Mouse (Mus musculus): ENCODE results near the gene Map3k12. TPM values are rescaled to one million over a fixed set of nuclear protein-coding genes. Genes with fewer than 3 reads are reported as not detected.
A peak's percentile ranks its signal among the peaks of the same experiment; 100 is the strongest.

The Map3k12 gene
- total and polyA plus RNA-seq, 2 experiments from 2014 or later = 39.4 to 75.0 TPM

DNA sequence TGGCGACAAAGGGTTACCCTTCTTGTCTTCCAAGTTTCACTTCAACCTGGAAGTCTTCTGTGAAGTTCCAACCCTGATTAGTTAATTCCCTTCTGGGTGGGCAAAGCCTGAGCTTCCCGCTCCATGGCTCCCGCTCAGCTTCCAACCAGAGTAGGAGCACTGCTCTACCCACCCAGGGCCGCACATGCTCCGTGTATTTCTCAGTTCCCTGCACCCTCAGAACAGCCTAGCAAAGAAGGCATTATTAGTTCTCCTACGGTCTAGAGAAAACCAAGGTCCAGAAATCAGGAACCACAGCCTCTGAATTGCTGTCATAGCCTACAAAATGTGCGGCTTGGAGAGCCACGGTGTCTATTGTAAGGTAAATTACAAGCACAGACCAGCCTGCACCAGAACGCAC is 6.8 kb downstream of the Map3k12 start:
- H3K9me3 ChIP-seq (ENCODE audit: low read length) = no peaks in the 10 kb centered on the region
- peak overlapping the region; percentile 83 for H3K9ac ChIP-seq
- DNase-seq (peak; percentile 77), ATAC-seq (peak; percentile 87)
- WGBS = 4% methylated on average over 9 of the region's 9 CpGs
- H3K36me3 ChIP-seq (ENCODE audit: insufficient read depth) = peaks cover 19% of the 10 kb centered on the region
- peak overlapping the region; percentile 88 for H3K4me2 ChIP-seq (ENCODE audit: low read depth)
- H3K4me1 ChIP-seq (ENCODE audit: insufficient read depth) = peaks cover 27% of the 10 kb centered on the region
- H3K27ac ChIP-seq (ENCODE audit: low read depth, low read length) = peak overlapping the region; percentile 96
- H3K27me3 ChIP-seq (ENCODE audit: insufficient read depth, low read length) = no peaks in the 10 kb centered on the region
- no peak for TF ChIP-seq CTCF (IDR thresholded peaks at IDR 0.05; ENCODE audit: low read depth)
- peak overlapping the region; percentile 66 for H3K4me3 ChIP-seq (ENCODE audit: low read depth, low read length)

- no peak for DNase-seq
Measured at GRCm38 (mm10) chr15:102508336-102508735, 8.5 kb downstream of the Map3k12 start.

GRCm38 (mm10) chr15:102507561-102507960 is 9.3 kb downstream of the Map3k12 start:
- Histone ChIP-seq H3K27ac (ENCODE audit: low read depth, low read length) (no peak overlapping the region), H3K4me3 (ENCODE audit: low read depth, low read length) (no peak overlapping the region), H3K36me3 (ENCODE audit: insufficient read depth) (peaks cover 44% of the 10 kb centered on the region), H3K9me3 (ENCODE audit: low read length) (no peaks in the 10 kb centered on the region), H3K4me2 (ENCODE audit: low read depth) (no peak overlapping the region), H3K9ac (no peak overlapping the region), H3K27me3 (ENCODE audit: insufficient read depth, low read length) (no peaks in the 10 kb centered on the region), H3K4me1 (ENCODE audit: insufficient read depth) (peaks cover 26% of the 10 kb centered on the region)
- DNase-seq (no peak), ATAC-seq (no peak)
- TF ChIP-seq CTCF (IDR thresholded peaks at IDR 0.05; ENCODE audit: low read depth) = no peak

More at GRCm38 (mm10) chr15:102508336-102508735, 8.5 kb downstream of the Map3k12 start:
- 79% methylated on average over 3 of the region's 3 CpGs for WGBS
- Histone ChIP-seq H3K9me3 (ENCODE audit: low read length) (no peaks in the 10 kb centered on the region), H3K36me3 (ENCODE audit: insufficient read depth) (peaks cover 36% of the 10 kb centered on the region), H3K4me3 (ENCODE audit: low read depth, low read length) (no peak overlapping the region), H3K27me3 (ENCODE audit: insufficient read depth, low read length) (no peaks in the 10 kb centered on the region), H3K27ac (ENCODE audit: low read depth, low read length) (no peak overlapping the region), H3K4me2 (ENCODE audit: low read depth) (no peak overlapping the region), H3K4me1 (ENCODE audit: insufficient read depth) (peaks cover 26% of the 10 kb centered on the region), H3K9ac (no peak overlapping the region)
- ATAC-seq = no peak
- TF ChIP-seq CTCF (IDR thresholded peaks at IDR 0.05; ENCODE audit: low read depth) = no peak

GRCm38 (mm10) chr15:102506864-102507263 is 10.0 kb downstream of the Map3k12 start:
- Histone ChIP-seq H3K9me3 (ENCODE audit: low read length) (no peaks in the 10 kb centered on the region), H3K27ac (ENCODE audit: low read depth, low read length) (no peak overlapping the region), H3K27me3 (ENCODE audit: insufficient read depth, low read length) (no peaks in the 10 kb centered on the region), H3K4me2 (ENCODE audit: low read depth) (no peak overlapping the region), H3K4me3 (ENCODE audit: low read depth, low read length) (no peak overlapping the region), H3K9ac (no peak overlapping the region), H3K36me3 (ENCODE audit: insufficient read depth) (peaks cover 51% of the 10 kb centered on the region), H3K4me1 (ENCODE audit: insufficient read depth) (peaks cover 26% of the 10 kb centered on the region)
- ATAC-seq (no peak), DNase-seq (no peak)
- TF ChIP-seq CTCF (IDR thresholded peaks at IDR 0.05; ENCODE audit: low read depth) = no peak
- 85% methylated on average over 1 of the region's 1 CpGs for WGBS

DNA sequence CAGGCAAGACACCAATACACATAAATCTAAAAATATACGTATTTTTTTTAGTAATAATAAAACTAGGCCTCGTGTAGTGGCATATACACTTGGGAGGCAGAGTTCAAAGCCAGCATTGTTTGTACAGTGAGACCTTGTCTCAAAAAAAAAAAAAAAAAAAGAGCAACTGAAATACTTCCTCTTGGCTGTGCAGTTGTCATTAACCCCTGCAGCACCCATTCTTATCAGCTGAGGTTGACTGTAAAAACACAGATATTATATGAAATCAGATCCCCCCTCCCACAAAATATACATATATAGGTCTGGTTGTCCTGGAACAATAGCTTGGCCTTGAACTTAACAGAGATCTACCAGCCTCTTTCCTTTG is 10.4 kb downstream of the Map3k12 start:
- no peak for DNase-seq
- no peak overlapping the region for H3K9ac ChIP-seq
- H3K27ac ChIP-seq (ENCODE audit: low read depth, low read length) = no peak overlapping the region
- peaks cover 21% of the 10 kb centered on the region for H3K4me1 ChIP-seq (ENCODE audit: insufficient read depth)
- H3K4me3 ChIP-seq (ENCODE audit: low read depth, low read length) = no peak overlapping the region
- no peak for TF ChIP-seq CTCF (IDR thresholded peaks at IDR 0.05; ENCODE audit: low read depth)
- H3K4me2 ChIP-seq (ENCODE audit: low read depth) = no peak overlapping the region
- WGBS = 51% methylated on average over 2 of the region's 2 CpGs
- peaks cover 55% of the 10 kb centered on the region for H3K36me3 ChIP-seq (ENCODE audit: insufficient read depth)
- H3K9me3 ChIP-seq (ENCODE audit: low read length) = no peaks in the 10 kb centered on the region
- no peaks in the 10 kb centered on the region for H3K27me3 ChIP-seq (ENCODE audit: insufficient read depth, low read length)
- ATAC-seq = no peak

DNA sequence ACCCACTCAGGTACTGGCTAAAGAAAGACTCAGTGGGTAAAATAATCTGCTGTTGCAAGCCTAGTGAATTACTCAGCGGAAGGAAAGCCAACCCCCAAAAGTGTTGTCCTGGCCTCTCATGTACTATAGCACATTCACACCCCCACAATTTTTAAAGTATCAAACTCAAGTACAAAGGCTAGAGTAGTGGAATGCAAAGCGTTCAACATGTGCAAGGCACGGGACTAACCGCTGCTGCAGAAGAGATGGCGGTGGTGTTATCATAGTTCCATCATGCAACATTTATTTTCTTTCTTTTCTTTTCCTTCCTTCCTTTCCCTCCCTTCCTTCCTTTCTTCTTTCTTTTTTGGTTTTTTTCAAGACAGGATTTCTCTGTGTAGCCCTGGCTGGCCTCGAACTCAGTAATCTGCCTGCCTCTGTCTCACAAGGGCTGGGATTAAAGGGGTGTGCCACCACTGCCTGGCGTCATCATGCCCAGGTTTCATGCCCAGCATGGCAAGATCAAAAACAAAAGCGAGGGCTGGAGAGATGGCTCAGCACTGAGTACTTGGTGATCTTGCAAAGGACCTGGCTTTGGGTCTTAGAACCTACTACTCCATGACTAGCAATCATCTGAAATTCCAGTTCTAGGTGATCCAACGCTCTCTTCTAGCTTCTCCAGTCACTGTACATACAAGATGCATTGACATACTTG is 10.9 kb downstream of the Map3k12 start:
- Histone ChIP-seq H3K9me3 (ENCODE audit: low read length) (no peaks in the 10 kb centered on the region), H3K4me1 (ENCODE audit: insufficient read depth) (peaks cover 16% of the 10 kb centered on the region), H3K9ac (no peak overlapping the region), H3K27me3 (ENCODE audit: insufficient read depth, low read length) (no peaks in the 10 kb centered on the region), H3K4me3 (ENCODE audit: low read depth, low read length) (no peak overlapping the region), H3K36me3 (ENCODE audit: insufficient read depth) (peaks cover 61% of the 10 kb centered on the region), H3K27ac (ENCODE audit: low read depth, low read length) (no peak overlapping the region), H3K4me2 (ENCODE audit: low read depth) (no peak overlapping the region)
- 86% methylated on average over 9 of the region's 9 CpGs for WGBS
- ATAC-seq = no peak
- DNase-seq = no peak
- TF ChIP-seq CTCF (IDR thresholded peaks at IDR 0.05; ENCODE audit: low read depth) = no peak

GRCm38 (mm10) chr15:102505073-102505769 is 11.6 kb downstream of the Map3k12 start:
- H3K4me2 ChIP-seq (ENCODE audit: low read depth) = no peak overlapping the region
- H3K9me3 ChIP-seq (ENCODE audit: low read length) = no peaks in the 10 kb centered on the region
- 79% methylated on average over 12 of the region's 12 CpGs for WGBS
- H3K36me3 ChIP-seq (ENCODE audit: insufficient read depth) = peaks cover 68% of the 10 kb centered on the region
- H3K4me1 ChIP-seq (ENCODE audit: insufficient read depth) = peaks cover 14% of the 10 kb centered on the region
- H3K9ac ChIP-seq = no peak overlapping the region
- H3K4me3 ChIP-seq (ENCODE audit: low read depth, low read length) = no peak overlapping the region
- H3K27me3 ChIP-seq (ENCODE audit: insufficient read depth, low read length) = no peaks in the 10 kb centered on the region
- TF ChIP-seq CTCF (IDR thresholded peaks at IDR 0.05; ENCODE audit: low read depth) = no peak
- no peak overlapping the region for H3K27ac ChIP-seq (ENCODE audit: low read depth, low read length)
- ATAC-seq (no peak), DNase-seq (no peak)

Data from forebrain, postnatal 0 days (tissue).